Mouse (Mus musculus) spleen, adult 10 weeks (tissue): ENCODE measurements around the gene Gm20521. TPM values are rescaled to one million over a fixed set of nuclear protein-coding genes. Genes with fewer than 3 reads are reported as not detected.

ENCODE experiments used
- polyA plus RNA-seq: library from polyadenylated mRNA; stranded (reverse); fragments of 350-450 nt; fragmentation: Illumina TruSeq; extraction: RNeasy Lipid Tissue Mini Kit (QIAGEN cat#74804); gene quantifications from one replicate; pipeline ENCODE4 v1.2.3, GENCODE M21; 2015; ENCODE audit warnings: low replicate concordance; ENCODE audit not compliant: insufficient read depth

The Gm20521 gene
- not detected for polyA plus RNA-seq

DNA sequence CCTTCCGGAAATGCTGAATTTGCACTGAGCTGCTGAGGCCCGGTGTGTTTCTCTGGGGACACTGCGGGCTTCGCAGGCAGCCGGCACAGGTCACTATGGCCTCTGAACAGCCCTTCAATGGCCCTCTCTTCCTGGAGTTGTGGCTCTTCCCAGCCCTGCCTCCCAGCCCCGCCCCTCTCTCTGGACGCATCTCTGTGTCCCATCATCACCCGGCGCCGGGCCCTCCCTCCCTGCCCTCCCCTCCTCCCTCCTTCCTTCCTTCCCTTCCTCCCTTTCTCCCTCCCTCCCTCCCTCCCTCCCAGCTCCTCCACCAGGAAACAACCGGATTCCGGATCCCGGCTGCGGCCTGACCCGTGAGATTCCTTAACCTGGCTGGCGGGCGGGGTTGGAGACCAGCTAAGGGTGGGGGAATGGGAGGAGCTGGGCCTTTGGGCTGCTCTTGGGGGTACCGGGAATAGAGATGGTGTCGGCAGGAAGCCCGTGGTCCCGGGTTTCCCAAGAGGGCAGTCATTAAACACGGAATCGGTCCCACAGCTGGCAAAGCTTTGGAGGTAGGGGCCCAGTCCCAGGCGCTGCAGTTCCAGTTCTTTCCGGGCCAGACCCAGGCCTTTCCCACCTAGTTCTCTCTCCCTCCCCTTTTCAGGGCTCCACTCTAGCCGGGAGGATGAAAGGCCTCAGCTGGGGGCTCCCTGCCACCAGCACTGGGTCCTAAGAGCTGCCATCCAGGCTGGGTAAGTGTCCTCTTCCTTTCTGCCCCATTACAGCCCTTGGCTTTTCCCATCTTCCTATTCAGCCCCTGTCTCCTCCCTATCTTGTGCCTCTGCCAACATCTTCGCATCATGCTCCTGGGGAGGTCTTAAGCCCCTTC, at the start of gene Gm20521, which contains the start of gene Bcl2l2:
Gm20521 (plus strand) TSS at position 288 of the 868 bp plus-strand sequence.
Bcl2l2 (plus strand) TSS at position 224 of the 868 bp plus-strand sequence.

DNA sequence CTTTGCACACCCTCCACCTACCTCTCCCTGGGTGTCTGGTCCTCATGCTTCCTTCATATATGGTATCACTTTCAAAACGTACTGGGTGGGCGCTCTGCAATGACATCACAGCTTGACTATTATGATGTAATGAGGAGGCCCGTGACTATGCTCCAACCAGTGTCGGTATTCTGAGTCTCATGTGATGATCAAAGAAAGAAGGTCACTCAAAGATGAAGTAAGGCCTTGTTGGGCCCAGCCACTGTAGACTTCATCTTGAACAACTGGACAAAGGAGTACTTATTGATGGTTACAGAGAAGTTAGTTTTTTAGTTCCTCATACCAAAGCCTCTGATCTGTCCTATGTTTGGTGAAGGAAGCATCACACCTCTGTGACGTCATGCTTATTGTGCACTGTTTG, 12.4 kb upstream of the Gm20521 start, which contains the start of gene Homez:
Homez (minus strand) TSS at position 101 of the 400 bp plus-strand sequence.

DNA sequence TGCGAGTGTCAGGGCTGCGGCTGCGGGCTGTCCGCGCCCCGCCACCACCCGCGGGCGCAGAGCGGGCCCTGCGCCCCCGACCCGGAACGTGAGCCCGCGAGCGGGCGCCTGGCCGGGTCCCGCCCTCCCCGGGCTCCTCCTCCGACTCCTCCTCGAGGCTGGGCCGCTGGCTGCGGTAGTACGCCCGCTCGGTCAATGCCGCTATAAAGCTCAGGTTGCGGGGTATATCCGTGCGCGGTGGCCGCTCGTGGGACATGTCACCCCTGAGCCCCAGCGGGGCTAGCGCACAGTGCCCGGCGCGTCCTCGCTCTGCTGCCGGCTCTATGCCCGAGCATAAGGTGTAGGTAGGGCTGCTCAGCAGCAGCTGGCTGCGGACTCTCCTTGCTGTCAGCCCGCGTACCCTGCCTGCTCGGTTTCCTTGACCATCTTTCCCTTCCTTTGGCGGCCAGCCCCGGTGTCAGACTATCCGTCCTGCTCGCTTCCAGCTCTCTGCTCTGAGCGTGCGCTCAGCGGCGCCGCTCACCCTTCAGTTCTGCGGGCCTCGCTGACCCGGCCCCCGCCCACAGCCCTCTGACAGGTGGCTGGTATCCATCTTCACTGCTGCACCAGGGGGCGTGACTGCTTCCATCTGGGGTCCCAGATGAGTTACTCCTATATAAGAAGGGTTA, 6.1 kb upstream of the Gm20521 start, which contains the start of gene Ppp1r3e:
Ppp1r3e (minus strand) TSS at position 503 of the 668 bp plus-strand sequence.

DNA sequence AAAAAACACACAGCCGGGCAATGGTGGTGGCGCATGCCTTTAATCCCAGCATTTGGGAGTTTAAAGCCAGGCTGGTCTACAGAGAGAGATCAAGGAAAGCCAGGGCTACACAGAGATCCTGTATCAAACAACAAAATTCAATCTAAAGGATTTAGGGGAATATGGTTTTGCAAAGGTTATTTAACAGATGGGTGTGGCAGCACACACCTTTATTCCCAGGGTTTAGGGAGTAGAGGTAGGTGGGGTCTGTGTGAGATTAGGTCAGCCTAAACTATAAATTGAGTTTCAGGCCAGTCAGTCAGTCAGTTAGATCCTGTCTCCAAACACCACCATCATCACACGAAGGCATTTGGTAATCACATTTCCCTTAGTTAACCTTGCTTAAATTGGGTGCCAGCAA, 9.0 kb downstream of the Gm20521 start, which contains the start of gene Pabpn1:
Pabpn1 (plus strand) TSS at position 301 of the 400 bp plus-strand sequence.

DNA sequence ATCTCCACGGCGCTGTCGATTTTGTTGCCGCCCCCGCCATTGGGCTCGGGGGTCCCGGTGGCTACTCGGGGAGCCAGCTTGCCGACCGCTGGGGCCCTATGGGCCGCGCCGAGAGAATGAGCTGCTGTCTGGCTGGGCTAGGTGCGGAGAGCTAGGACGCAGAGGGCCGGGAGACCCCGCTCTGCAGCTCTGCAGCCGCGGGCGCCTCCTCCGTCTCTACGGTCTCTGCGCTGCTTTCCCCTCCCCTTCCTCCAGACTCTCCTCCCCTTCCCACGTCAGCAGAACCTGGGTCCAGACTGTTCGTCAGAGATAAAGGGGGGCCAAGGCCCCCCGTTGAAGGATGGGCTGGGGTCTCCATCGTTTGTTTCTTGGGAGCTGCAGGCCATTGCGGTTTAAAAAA, 29.6 kb downstream of the Gm20521 start, which contains the start of gene Slc22a17:
Slc22a17 (minus strand) TSS at position 247 of the 400 bp plus-strand sequence.

DNA sequence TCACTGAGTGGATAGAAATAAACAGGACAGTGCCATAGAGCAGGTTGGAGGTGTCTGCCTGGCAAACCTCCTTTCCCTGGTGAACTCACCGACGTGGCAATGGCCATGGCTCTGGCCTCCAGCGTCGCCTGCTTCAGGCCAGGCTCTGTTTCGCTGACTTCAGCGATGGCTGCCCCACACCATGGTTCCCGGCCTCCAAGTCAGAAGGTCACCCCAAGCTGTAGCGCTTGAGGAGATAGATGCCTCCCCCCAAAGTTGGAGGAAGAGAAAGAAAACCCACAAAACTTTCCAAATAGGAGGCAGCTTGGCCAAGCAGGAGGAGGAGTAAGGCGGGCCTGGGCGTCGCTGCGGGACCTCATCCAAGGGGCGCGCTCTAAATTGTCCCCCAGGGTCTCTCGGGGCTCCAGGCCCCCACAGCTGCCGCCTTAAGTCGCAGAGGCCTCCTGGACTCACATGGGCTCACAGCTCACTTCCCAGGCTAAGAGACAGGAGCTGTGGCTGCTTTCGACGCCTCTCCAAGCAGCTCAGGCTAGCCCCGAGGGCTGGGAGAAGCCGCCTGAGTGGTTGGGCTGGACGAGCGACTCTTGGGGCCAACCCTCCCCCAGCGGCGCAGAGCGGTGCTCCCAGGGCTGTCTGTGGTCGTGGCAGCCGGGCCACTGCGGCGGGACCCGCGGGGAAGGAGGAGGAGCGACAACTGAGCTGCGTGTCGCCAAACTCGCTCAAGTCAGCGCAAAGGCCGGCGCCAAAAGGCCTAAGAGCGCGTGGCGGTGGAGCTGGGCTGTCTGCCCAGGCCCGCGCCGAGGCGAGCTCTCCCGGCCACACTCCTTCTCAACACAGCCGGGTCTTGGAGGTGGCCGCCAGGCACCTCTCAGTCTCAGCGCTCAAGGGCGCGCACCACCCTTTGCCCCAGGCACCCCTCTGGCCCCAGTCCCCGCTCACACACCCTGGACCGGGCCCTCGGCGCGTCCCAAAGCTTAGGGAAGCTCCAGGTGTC, 42.4 kb downstream of the Gm20521 start, which contains the start of gene Efs:
Efs (minus strand) TSS at position 778 of the 994 bp plus-strand sequence.

DNA sequence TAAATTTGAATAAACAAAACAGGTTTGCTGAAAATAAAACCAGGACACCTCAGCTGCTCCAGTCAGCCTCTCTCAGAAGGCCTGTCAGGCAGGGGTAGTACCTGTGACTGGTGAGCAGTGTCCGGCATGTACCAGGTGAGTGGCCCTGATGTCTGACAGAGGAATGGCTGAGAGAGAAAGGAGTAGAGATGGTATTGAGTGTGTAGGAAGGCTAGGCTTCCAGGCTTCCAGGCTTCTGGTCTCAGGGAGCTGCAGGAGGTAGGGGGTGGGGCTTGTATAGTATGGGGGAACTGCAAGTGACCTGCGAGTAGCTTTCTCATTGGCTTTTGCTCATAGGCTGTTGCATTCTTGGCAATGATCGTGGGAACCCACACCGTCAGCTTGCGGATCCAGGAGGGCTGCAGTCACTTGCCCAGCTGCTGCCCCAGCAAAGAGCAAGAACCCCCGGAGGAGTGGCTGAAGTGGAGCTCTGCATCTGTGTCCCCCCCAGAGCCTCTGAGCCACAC, 49.5 kb downstream of the Gm20521 start, which contains the start of gene Il25:
Il25 (plus strand) TSS at position 51 of the 506 bp plus-strand sequence.

DNA sequence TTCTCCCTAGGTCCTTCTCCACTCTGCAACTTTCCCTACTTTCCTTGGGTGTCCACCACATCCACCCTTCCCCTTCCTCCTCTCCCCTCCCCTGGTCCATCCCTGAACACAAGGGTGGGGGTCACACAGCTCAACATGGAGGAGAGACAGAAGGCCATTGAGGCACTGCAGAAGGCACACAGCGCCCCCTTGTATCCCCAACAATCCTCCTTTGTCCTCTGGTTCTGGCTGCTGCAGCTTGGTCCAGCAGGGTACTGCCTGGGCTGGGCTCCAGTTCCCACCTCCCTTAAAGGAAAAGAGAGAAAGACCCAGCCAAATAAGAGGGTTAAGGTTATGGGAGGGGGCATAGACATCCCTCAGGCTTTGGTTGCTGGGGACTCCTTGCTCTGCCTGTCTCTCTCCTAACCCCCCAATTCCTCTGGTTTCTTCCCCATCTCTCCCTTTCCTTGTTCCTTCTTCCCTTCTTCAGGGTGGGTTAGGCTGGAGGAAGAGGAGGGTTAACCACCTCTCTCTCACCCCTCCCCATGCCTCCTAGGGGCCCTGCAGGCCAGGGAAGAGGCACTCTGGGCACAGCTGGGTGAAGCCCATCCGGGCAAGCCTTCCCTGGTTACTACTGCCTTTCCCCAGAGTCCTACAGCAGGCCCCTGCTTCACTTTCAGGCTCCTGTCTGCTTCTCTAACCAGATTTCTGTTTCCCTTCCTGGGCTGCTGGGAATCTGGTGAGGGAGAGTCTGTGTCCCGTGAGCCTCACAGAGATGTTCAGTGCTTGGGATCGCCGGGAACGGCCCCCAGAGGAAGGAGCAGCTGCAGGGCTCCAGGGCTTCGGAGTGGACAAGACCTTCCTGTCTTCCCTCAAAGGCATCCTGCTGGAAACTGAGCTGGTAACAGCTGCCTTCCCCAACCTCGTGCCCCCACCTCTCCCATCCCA, 52.9 kb downstream of the Gm20521 start, which contains the start of gene Cmtm5:
Cmtm5 (plus strand) TSS at position 358 of the 927 bp plus-strand sequence.

Other genes starting within 250 kb of the Gm20521 start
- not detected for gene Gm17606, start 242.5 kb upstream of the Gm20521 start, polyA plus RNA-seq
- gene Cdh24, start 242.1 kb upstream of the Gm20521 start, polyA plus RNA-seq, result 1.2 TPM
- gene 1700123O20Rik, start 197.2 kb upstream of the Gm20521 start, polyA plus RNA-seq, result 39.1 TPM
- gene Acin1, start 196.5 kb upstream of the Gm20521 start, polyA plus RNA-seq, result 429 TPM
- not detected for gene Gm29776, start 184.6 kb upstream of the Gm20521 start, polyA plus RNA-seq
- gene Cebpe, start 171.3 kb upstream of the Gm20521 start, polyA plus RNA-seq, result not detected
- gene Slc7a8, start 101.5 kb upstream of the Gm20521 start, polyA plus RNA-seq, result 6.3 TPM
- not detected for gene Rnf212b, start 69.3 kb upstream of the Gm20521 start, polyA plus RNA-seq
- gene Homez, start 12.5 kb upstream of the Gm20521 start, polyA plus RNA-seq, result 5.4 TPM
- 10.9 TPM for gene Ppp1r3e, start 5.9 kb upstream of the Gm20521 start, polyA plus RNA-seq
- gene Bcl2l2, start 64 bp upstream of the Gm20521 start, polyA plus RNA-seq, result 16.2 TPM
- gene Pabpn1, start 9.1 kb downstream of the Gm20521 start, polyA plus RNA-seq, result 254 TPM
- 2.9 TPM for gene Slc22a17, start 29.7 kb downstream of the Gm20521 start, polyA plus RNA-seq
- gene Efs, start 42.7 kb downstream of the Gm20521 start, polyA plus RNA-seq, result 0.65 TPM
- gene Il25, start 49.3 kb downstream of the Gm20521 start, polyA plus RNA-seq, result not detected
- gene Cmtm5, start 52.8 kb downstream of the Gm20521 start, polyA plus RNA-seq, result not detected
- not detected for gene Myh6, start 83.5 kb downstream of the Gm20521 start, polyA plus RNA-seq
- not detected for gene Gm17428, start 93.5 kb downstream of the Gm20521 start, polyA plus RNA-seq
- not detected for gene Myh7, start 111.2 kb downstream of the Gm20521 start, polyA plus RNA-seq
- gene Ngdn, start 132.0 kb downstream of the Gm20521 start, polyA plus RNA-seq, result 57.4 TPM
- gene Zfhx2, start 208.9 kb downstream of the Gm20521 start, polyA plus RNA-seq, result 2.8 TPM
- gene Thtpa, start 211.3 kb downstream of the Gm20521 start, polyA plus RNA-seq, result 10.9 TPM
- gene Ap1g2, start 223.2 kb downstream of the Gm20521 start, polyA plus RNA-seq, result 75.5 TPM
- gene Jph4, start 233.5 kb downstream of the Gm20521 start, polyA plus RNA-seq, result 0.19 TPM